Mouse (Mus musculus) MEL (cell line): Measurements from ENCODE around the gene Trim37. TPM values are rescaled to one million over a fixed set of nuclear protein-coding genes. Genes with fewer than 3 reads are reported as not detected.

Experiments used
- DNase-seq: peaks from one replicate; pipeline ENCODE4 v3.0.0; 2011; ENCODE audit warnings: low read depth, low spot score
- H3K27ac ChIP-seq: 2 replicates; pipeline ENCODE4 v1.5.1; 2012; ENCODE audit warnings: low read depth, mild to moderate bottlenecking, control low read depth, low read length, moderate library complexity; ENCODE audit not compliant: control insufficient read depth
- H3K27me3 ChIP-seq, 2 experiments: fragments of 150-350 bp in 1 of 2; sonication (generic) in 1 of 2; 2 replicates each; pipeline ENCODE4 v1.6.1; 2012; ENCODE audit warnings: low read length in 2 of 2, mild to moderate bottlenecking in 2 of 2, improper control_type of control experiment in 1 of 2, moderate library complexity in 1 of 2; ENCODE audit not compliant: insufficient read depth in 2 of 2, control insufficient read depth in 1 of 2
- H3K36me3 ChIP-seq, 2 experiments: 2 replicates each; pipeline ENCODE4 v1.6.1; 2012 to 2014; ENCODE audit warnings: low read length in 2 of 2, improper control_type of control experiment in 1 of 2, inconsistent platforms in 1 of 2, mild to moderate bottlenecking in 1 of 2; ENCODE audit not compliant: insufficient read depth in 2 of 2, control insufficient read depth in 1 of 2
- H3K4me1 ChIP-seq, 2 experiments: fragments of 150-350 bp in 1 of 2; sonication (generic) in 1 of 2; 2 replicates each; pipeline ENCODE4 v1.6.1; 2012; ENCODE audit warnings: low read length in 2 of 2, improper control_type of control experiment in 1 of 2, mild to moderate bottlenecking in 1 of 2; ENCODE audit not compliant: insufficient read depth in 2 of 2, control insufficient read depth in 1 of 2
- H3K4me3 ChIP-seq, 2 experiments: fragments of 150-350 bp in 1 of 2; sonication (generic) in 1 of 2; 2 replicates each; pipeline ENCODE4 v1.5.1; 2012; ENCODE audit warnings: low read depth in 2 of 2, low read length in 2 of 2, mild to moderate bottlenecking in 2 of 2, moderate library complexity in 2 of 2, control low read depth in 1 of 2, improper control_type of control experiment in 1 of 2; ENCODE audit not compliant: control insufficient read depth in 1 of 2, insufficient read depth in 1 of 2
- H3K79me2 ChIP-seq: 2 replicates; pipeline ENCODE4 v1.6.1; 2012; ENCODE audit warnings: mild to moderate bottlenecking, low read length, moderate library complexity; ENCODE audit not compliant: control insufficient read depth, poor library complexity, insufficient read depth
- H3K9ac ChIP-seq: 2 replicates; pipeline ENCODE4 v1.6.1; 2012; ENCODE audit warnings: low read depth, mild to moderate bottlenecking, control low read depth, low read length, moderate library complexity; ENCODE audit not compliant: control insufficient read depth, poor library complexity, severe bottlenecking
- H3K9me3 ChIP-seq: fragments of 150-350 bp; sonication (generic); replicated peaks from 2 replicates; pipeline ENCODE4 v1.6.1; 2012; ENCODE audit warnings: mild to moderate bottlenecking, low read length, improper control_type of control experiment, moderate library complexity; ENCODE audit not compliant: insufficient read depth
- BHLHE40 ChIP-seq: IDR thresholded peaks from 2 replicates; pipeline ENCODE4 v1.6.1; 2012; ENCODE audit warnings: low read depth, mild to moderate bottlenecking, inconsistent platforms, low read length, improper control_type of control experiment, borderline replicate concordance
- CHD2 ChIP-seq: IDR thresholded peaks from 2 replicates; pipeline ENCODE4 v1.6.1; 2011; ENCODE audit warnings: low read length, improper control_type of control experiment
- CTCF ChIP-seq, 3 experiments: IDR thresholded peaks in 2 of 3; conservative IDR thresholded peaks in 1 of 3; 2 replicates each; pipeline ENCODE4 v1.5.1; 2011 to 2012; ENCODE audit warnings: low read length in 3 of 3, low read depth in 2 of 3, mild to moderate bottlenecking in 2 of 3, improper control_type of control experiment in 1 of 3, inconsistent platforms in 1 of 3, mixed read lengths in 1 of 3, moderate library complexity in 1 of 3; ENCODE audit not compliant: control insufficient read depth in 1 of 3, insufficient read depth in 1 of 3, poor library complexity in 1 of 3, severe bottlenecking in 1 of 3
- E2F4 ChIP-seq: IDR thresholded peaks from 2 replicates; pipeline ENCODE4 v1.6.1; 2011; ENCODE audit warnings: low read depth, low read length, improper control_type of control experiment, borderline replicate concordance
- ETS1 ChIP-seq: IDR thresholded peaks from 2 replicates; pipeline ENCODE4 v1.6.1; 2012; ENCODE audit warnings: low read depth, mild to moderate bottlenecking, inconsistent platforms, low read length, improper control_type of control experiment, moderate library complexity
- GATA1 ChIP-seq: IDR thresholded peaks from 2 replicates; pipeline ENCODE4 v1.6.1; 2011; ENCODE audit warnings: low read depth, low read length, improper control_type of control experiment
- HCFC1 ChIP-seq: IDR thresholded peaks from 2 replicates; pipeline ENCODE4 v1.6.1; 2012; ENCODE audit warnings: low read depth, mild to moderate bottlenecking, inconsistent platforms, low read length, improper control_type of control experiment, moderate library complexity
- JUND ChIP-seq: IDR thresholded peaks from 2 replicates; pipeline ENCODE4 v1.6.1; 2011; ENCODE audit warnings: low read depth, mild to moderate bottlenecking, improper control_type of control experiment, low read length
- KAT2A ChIP-seq: conservative IDR thresholded peaks from 2 replicates; pipeline ENCODE4 v1.6.1; 2012; ENCODE audit warnings: low read depth, low read length, improper control_type of control experiment, inconsistent platforms
- MAFK ChIP-seq: IDR thresholded peaks from 2 replicates; pipeline ENCODE4 v1.6.1; 2011; ENCODE audit warnings: low read depth, mild to moderate bottlenecking, low read length, improper control_type of control experiment, borderline replicate concordance
- MEF2A ChIP-seq: IDR thresholded peaks from 2 replicates; pipeline ENCODE4 v1.6.1; 2014; ENCODE audit warnings: low read depth, mild to moderate bottlenecking, inconsistent platforms, low read length, improper control_type of control experiment; ENCODE audit not compliant: poor library complexity, insufficient replicate concordance, severe bottlenecking; ENCODE audit errors: extremely low read depth
- MXI1 ChIP-seq: IDR thresholded peaks from 2 replicates; pipeline ENCODE4 v1.6.1; 2011; ENCODE audit warnings: mild to moderate bottlenecking, low read depth, low read length, improper control_type of control experiment
- MYC ChIP-seq: IDR thresholded peaks from 2 replicates; pipeline ENCODE4 v1.6.1; 2011; ENCODE audit warnings: low read depth, mild to moderate bottlenecking, low read length, improper control_type of control experiment, moderate library complexity
- NELFE ChIP-seq: IDR thresholded peaks from 2 replicates; pipeline ENCODE4 v1.6.1; 2011; ENCODE audit warnings: low read depth, low read length, improper control_type of control experiment
- NRF1 ChIP-seq: IDR thresholded peaks from 2 replicates; pipeline ENCODE4 v1.6.1; 2014; ENCODE audit warnings: low read depth, mild to moderate bottlenecking, inconsistent platforms, low read length, improper control_type of control experiment, moderate library complexity; ENCODE audit not compliant: poor library complexity, insufficient read depth, severe bottlenecking
- POLR2A ChIP-seq, 2 experiments: IDR thresholded peaks; 2 replicates each; pipeline ENCODE4 v1.6.1; 2011 to 2012; ENCODE audit warnings: low read length in 2 of 2, mild to moderate bottlenecking in 2 of 2, control low read depth in 1 of 2, improper control_type of control experiment in 1 of 2, low read depth in 1 of 2, moderate library complexity in 1 of 2; ENCODE audit not compliant: control insufficient read depth in 1 of 2, insufficient read depth in 1 of 2, poor library complexity in 1 of 2
- POLR2AphosphoS2 ChIP-seq: IDR thresholded peaks from 2 replicates; pipeline ENCODE4 v1.6.1; 2011; ENCODE audit warnings: low read length, improper control_type of control experiment
- RAD21 ChIP-seq: IDR thresholded peaks from 2 replicates; pipeline ENCODE4 v1.6.1; 2011; ENCODE audit warnings: mild to moderate bottlenecking, low read depth, low read length, improper control_type of control experiment
- RCOR1 ChIP-seq: IDR thresholded peaks from 2 replicates; pipeline ENCODE4 v1.6.1; 2012; ENCODE audit warnings: low read depth, mild to moderate bottlenecking, inconsistent platforms, low read length, improper control_type of control experiment
- SMC3 ChIP-seq: IDR thresholded peaks from 2 replicates; pipeline ENCODE4 v1.6.1; 2011; ENCODE audit warnings: low read depth, low read length, improper control_type of control experiment
- TAL1 ChIP-seq: IDR thresholded peaks from 2 replicates; pipeline ENCODE4 v1.6.1; 2012; ENCODE audit warnings: mild to moderate bottlenecking, inconsistent platforms, low read length, moderate library complexity, mixed read lengths
- TCF12 ChIP-seq: IDR thresholded peaks from 2 replicates; pipeline ENCODE4 v1.6.1; 2014; ENCODE audit warnings: low read depth, mild to moderate bottlenecking, inconsistent platforms, low read length, improper control_type of control experiment, moderate library complexity
- USF1 ChIP-seq: IDR thresholded peaks from 2 replicates; pipeline ENCODE4 v1.6.1; 2014; ENCODE audit warnings: low read depth, mild to moderate bottlenecking, inconsistent platforms, low read length, improper control_type of control experiment, moderate library complexity
- ZMIZ1 ChIP-seq: IDR thresholded peaks from 2 replicates; pipeline ENCODE4 v1.6.1; 2012; ENCODE audit warnings: low read depth, mild to moderate bottlenecking, inconsistent platforms, low read length, improper control_type of control experiment, moderate library complexity
- ZNF384 ChIP-seq: IDR thresholded peaks from 2 replicates; pipeline ENCODE4 v1.6.1; 2012; ENCODE audit warnings: low read depth, mild to moderate bottlenecking, inconsistent platforms, low read length, improper control_type of control experiment
- polyA plus RNA-seq, 2 experiments: library from polyadenylated mRNA; stranded (reverse) in 1 of 2; unstranded in 1 of 2; fragments of >175 nt in 1 of 2; fragments of >200 nt in 1 of 2; gene quantifications; 2 replicates each; pipeline versions ENCODE4 v1.2.1 to v1.2.4; 2012; ENCODE audit warnings: low replicate concordance in 2 of 2, low read depth in 1 of 2; ENCODE audit not compliant: insufficient read length in 2 of 2, insufficient read depth in 1 of 2, missing spikeins in 1 of 2
- total RNA-seq: library from RNA; depleted of rRNA; stranded (reverse); fragments of 300-350 nt; gene quantifications from 2 replicates; pipeline ENCODE4 v1.2.3, GENCODE M21; 2012

Gene Trim37
- total and polyA plus RNA-seq, 3 experiments: 39.3 to 52.1 TPM; not detected in 1

- no peak overlapping the region for H3K9ac ChIP-seq
- TF ChIP-seq KAT2A (no peak), SMC3 (no peak), RCOR1 (no peak)
- no peak for DNase-seq
- H3K27ac ChIP-seq: no peak overlapping the region
- peaks cover 0 to 3% of the 10 kb centered on the region in 2 experiments; a peak in 2 of 4 replicates for H3K36me3 ChIP-seq
- no peaks in the 10 kb centered on the region for H3K27me3 ChIP-seq
- no peak overlapping the region for H3K4me3 ChIP-seq
- H3K9me3 ChIP-seq: no peaks in the 10 kb centered on the region
- no peaks in the 10 kb centered on the region for H3K79me2 ChIP-seq
- peaks cover 0 to 4% of the 10 kb centered on the region in 2 experiments; a peak in 3 of 4 replicates for H3K4me1 ChIP-seq
Observed at GRCm38 (mm10) chr11:87250132-87250531, 123.3 kb downstream of the Trim37 start.

- Histone ChIP-seq H3K79me2 (no peaks in the 10 kb centered on the region), H3K9me3 (no peaks in the 10 kb centered on the region), H3K4me1 (peaks cover 0 to 4% of the 10 kb centered on the region in 2 experiments; a peak in 3 of 4 replicates), H3K4me3 (no peak overlapping the region), H3K27ac (no peak overlapping the region), H3K27me3 (no peaks in the 10 kb centered on the region), H3K9ac (no peak overlapping the region), H3K36me3 (peaks cover 0 to 3% of the 10 kb centered on the region in 2 experiments; a peak in 2 of 4 replicates)
- no peak for DNase-seq
- no peak for TF ChIP-seq MEF2A
- no peak for TF ChIP-seq BHLHE40
- TF ChIP-seq JUND: no peak
- no peak for TF ChIP-seq RAD21
- TF ChIP-seq POLR2AphosphoS2: no peak
- TF ChIP-seq E2F4: no peak
- TF ChIP-seq KAT2A: no peak
- no peak for TF ChIP-seq CHD2
- no peak for TF ChIP-seq USF1
- TF ChIP-seq MYC: no peak
- no peak for TF ChIP-seq SMC3
Observed at GRCm38 (mm10) chr11:87253294-87253693, 126.4 kb downstream of the Trim37 start.

- Histone ChIP-seq H3K27ac (no peak overlapping the region; the same call in 1 of the 2 replicates), H3K36me3 (peaks cover 0 to 4% of the 10 kb centered on the region in 2 experiments; a peak in 2 of 4 replicates), H3K27me3 (no peaks in the 10 kb centered on the region), H3K4me3 (no peak overlapping the region), H3K4me1 (peaks cover 0 to 8% of the 10 kb centered on the region in 2 experiments), H3K9ac (no peak overlapping the region), H3K9me3 (no peaks in the 10 kb centered on the region), H3K79me2 (no peaks in the 10 kb centered on the region)
- DNase-seq: peak; percentile 89
- TF ChIP-seq TCF12: no peak
- no peak for TF ChIP-seq NELFE
- no peak for TF ChIP-seq CTCF (IDR thresholded peaks at IDR 0.05 in 2 of 3, conservative IDR thresholded peaks at IDR 0.05 in 1 of 3; ENCODE audit: control insufficient read depth in 1 of 3, insufficient read depth in 1 of 3, low read depth in 2 of 3, low read length in 3 of 3, poor library complexity in 1 of 3, severe bottlenecking in 1 of 3)
- TF ChIP-seq BHLHE40: no peak
- TF ChIP-seq HCFC1: peak; percentile 20; the same call in 1 of the 2 replicates
- no peak for TF ChIP-seq MYC
- TF ChIP-seq ETS1: no peak
- peak; percentile 44; the same call in 1 of the 2 replicates for TF ChIP-seq MXI1
- TF ChIP-seq POLR2A (IDR thresholded peaks at IDR 0.05; ENCODE audit: control insufficient read depth in 1 of 2, insufficient read depth in 1 of 2, low read depth in 1 of 2, low read length in 2 of 2, poor library complexity in 1 of 2): no peak
- TF ChIP-seq ZNF384: no peak
- no peak for TF ChIP-seq RAD21
- TF ChIP-seq RCOR1: 0 out of 2 replicates have a peak, but pooled peaks have one; percentile 4
- no peak for TF ChIP-seq ZMIZ1
- no peak for TF ChIP-seq TAL1
- TF ChIP-seq GATA1: peak; percentile 19; the same call in 1 of the 2 replicates
- TF ChIP-seq MAFK: no peak
- TF ChIP-seq NRF1: no peak
- no peak for TF ChIP-seq POLR2AphosphoS2
- TF ChIP-seq MEF2A: no peak
Observed at GRCm38 (mm10) chr11:87254149-87254548, 127.3 kb downstream of the Trim37 start.
